12 mouse cellular contexts compared by ENCODE assay signal in the genomic region with DNA sequence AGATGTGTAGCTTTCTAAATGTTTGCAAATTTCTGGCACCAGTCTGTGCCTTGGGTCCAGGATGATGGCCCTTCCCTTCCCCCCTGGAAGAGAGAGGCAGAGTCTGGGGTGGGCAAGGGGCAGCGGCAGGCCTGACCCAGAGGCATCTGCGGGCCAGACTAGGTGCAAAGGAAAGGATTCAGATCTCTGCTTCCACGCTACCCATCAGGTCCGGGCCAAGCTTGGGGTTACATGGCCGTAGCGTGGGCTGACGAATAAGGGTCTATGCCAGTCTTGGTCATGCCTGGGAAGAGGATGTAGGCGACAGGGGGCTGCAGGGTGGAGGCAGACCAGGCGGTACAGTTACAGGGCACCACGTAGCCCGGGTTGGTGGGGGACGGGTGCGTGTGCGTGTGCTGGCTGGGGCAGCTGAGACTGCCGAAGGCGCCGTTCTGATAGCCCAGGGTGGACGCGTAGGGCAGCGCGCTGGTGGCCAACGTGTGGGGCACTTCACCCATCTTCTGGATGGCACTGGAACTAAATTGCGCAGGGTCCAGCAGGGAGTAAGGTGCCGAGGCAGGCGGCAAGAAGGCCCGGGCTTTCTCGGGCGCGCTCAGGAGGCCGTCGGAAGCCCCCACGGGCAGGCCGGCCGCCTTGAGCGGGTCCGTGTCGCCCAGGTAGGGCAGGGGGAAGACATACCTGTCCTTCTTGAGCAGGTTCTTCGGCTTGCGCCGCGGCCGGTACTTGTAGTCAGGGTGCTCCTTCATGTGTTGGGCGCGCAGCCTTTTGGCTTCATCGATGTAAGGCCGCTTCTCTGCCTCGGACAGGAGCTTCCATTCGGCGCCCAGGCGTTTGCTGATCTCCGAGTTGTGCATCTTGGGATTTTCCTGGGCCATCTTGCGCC. TPM values are rescaled to one million over a fixed set of nuclear protein-coding genes. Genes with fewer than 3 reads are reported as not detected.
DNase-seq lines count a peak whose midpoint lies in the region; ATAC-seq and TF ChIP-seq lines count a peak whose summit lies in the region.
"Had no signal": no experiment of that assay in that cellular context is flagged by ENCODE, and none has a peak within 500 bp of the region (broad histone marks: within the 10 kb centered on the region; RNA-seq: fewer than 3 reads in every experiment).

No protein-coding gene starts in this region.

- peak overlapping the region; percentile 23; the same call in 1 of the 2 replicates for H3K4me3 ChIP-seq in kidney, postnatal 0 days (replicated peaks; ENCODE audit: low read depth, low read length)
- peak overlapping the region; percentile 47 for H3K4me3 ChIP-seq in embryonic facial prominence, embryonic 10.5 days
- no peak overlapping the region for H3K4me3 ChIP-seq in intestine, embryonic 14.5 days (ENCODE audit: low read depth, low read length)
- H3K4me3 ChIP-seq in neural tube, embryonic 14.5 days (ENCODE audit: low read depth, low read length) = peak overlapping the region; percentile 10; the same call in 1 of the 2 replicates

- no peaks in the 10 kb centered on the region for H3K4me1 ChIP-seq in kidney, postnatal 0 days (replicated peaks; ENCODE audit: insufficient read depth, low read length)
- H3K4me1 ChIP-seq in embryonic facial prominence, embryonic 10.5 days = peaks cover 55% of the 10 kb centered on the region
- peaks cover 6% of the 10 kb centered on the region; the same call in 1 of the 2 replicates for H3K4me1 ChIP-seq in intestine, embryonic 14.5 days (replicated peaks; ENCODE audit: control insufficient read depth, insufficient read depth, low read length)
- H3K4me1 ChIP-seq in neural tube, embryonic 14.5 days (ENCODE audit: control insufficient read depth, insufficient read depth, low read length) = peaks cover 4% of the 10 kb centered on the region; the same call in 1 of the 2 replicates

- 2% methylated on average over 51 of the region's 52 CpGs for WGBS in kidney, postnatal 0 days
- 1% methylated on average over 52 of the region's 52 CpGs for WGBS in embryonic facial prominence, embryonic 10.5 days
- 2% methylated on average over 52 of the region's 52 CpGs for WGBS in intestine, embryonic 14.5 days
- 1% methylated on average over 52 of the region's 52 CpGs for WGBS in neural tube, embryonic 14.5 days

- DNase-seq in kidney, postnatal 0 days (ENCODE audit: low spot score) = no peak
- DNase-seq in kidney, postnatal 25 days = no peak
- DNase-seq in embryonic facial prominence, embryonic 10.5 days (ENCODE audit: low spot score) = peak; percentile 54
- peak; percentile 55 for DNase-seq in intestine, embryonic 14.5 days (ENCODE audit: low spot score)
- no peak for DNase-seq in layer of hippocampus, postnatal 36 days
- DNase-seq in MN1 (ENCODE audit: low spot score) = no peak
- DNase-seq in adrenal gland, postnatal 36 days = no peak
- DNase-seq: cerebellum, adult 18-20 months had no signal

- TF ChIP-seq CTCF in kidney, postnatal 0 days (IDR thresholded peaks at IDR 0.05; ENCODE audit: low read depth) = no peak

- ATAC-seq in kidney, postnatal 0 days (replicated peaks; ENCODE audit: low FRiP score, low read depth) = no peak
- ATAC-seq in intestine, embryonic 14.5 days (replicated peaks; ENCODE audit: low FRiP score, low TSS enrichment, low read depth) = no peak; the same call in 1 of the 2 replicates
- ATAC-seq in neural tube, embryonic 14.5 days (ENCODE audit: low read depth) = no peak
- ATAC-seq: Patski had no signal

- no peaks in the 10 kb centered on the region for H3K36me3 ChIP-seq in kidney, postnatal 0 days (ENCODE audit: insufficient read depth, low read length)
- H3K36me3 ChIP-seq in embryonic facial prominence, embryonic 10.5 days (replicated peaks) = no peaks in the 10 kb centered on the region
- H3K36me3 ChIP-seq in intestine, embryonic 14.5 days (ENCODE audit: control insufficient read depth, insufficient read depth, low read length) = no peaks in the 10 kb centered on the region
- no peaks in the 10 kb centered on the region for H3K36me3 ChIP-seq in neural tube, embryonic 14.5 days (ENCODE audit: control insufficient read depth, insufficient read depth, low read length)

- H3K27ac ChIP-seq in kidney, postnatal 0 days = no peak overlapping the region
- peak overlapping the region; percentile 19; the same call in 1 of the 2 replicates for H3K27ac ChIP-seq in embryonic facial prominence, embryonic 10.5 days (replicated peaks)
- H3K27ac ChIP-seq in intestine, embryonic 14.5 days (ENCODE audit: low read depth) = no peak overlapping the region
- no peak overlapping the region for H3K27ac ChIP-seq in neural tube, embryonic 14.5 days (ENCODE audit: low read depth, low read length)
- H3K27ac ChIP-seq: macrophage had no signal

- H3K9ac ChIP-seq in kidney, postnatal 0 days (ENCODE audit: low read depth, low read length) = no peak overlapping the region
- H3K9ac ChIP-seq in intestine, embryonic 14.5 days (ENCODE audit: low read length) = no peak overlapping the region
- no peak overlapping the region for H3K9ac ChIP-seq in neural tube, embryonic 14.5 days (replicated peaks; ENCODE audit: low read depth, low read length)

- peaks cover 96% of the 10 kb centered on the region for H3K27me3 ChIP-seq in kidney, postnatal 0 days (ENCODE audit: insufficient read depth, low read length)
- H3K27me3 ChIP-seq in embryonic facial prominence, embryonic 10.5 days (replicated peaks; ENCODE audit: low read depth, poor library complexity, severe bottlenecking) = peaks cover 100% of the 10 kb centered on the region
- H3K27me3 ChIP-seq in intestine, embryonic 14.5 days (replicated peaks; ENCODE audit: control insufficient read depth, insufficient read depth, low read length) = peaks cover 100% of the 10 kb centered on the region
- peaks cover 61% of the 10 kb centered on the region for H3K27me3 ChIP-seq in neural tube, embryonic 14.5 days (ENCODE audit: control insufficient read depth, insufficient read depth, low read length)

- no peak overlapping the region for H3K4me2 ChIP-seq in kidney, postnatal 0 days (ENCODE audit: low read length)
- H3K4me2 ChIP-seq in intestine, embryonic 14.5 days (ENCODE audit: low read length) = no peak overlapping the region
- H3K4me2 ChIP-seq in neural tube, embryonic 14.5 days (ENCODE audit: low read depth, low read length) = no peak overlapping the region

- no peaks in the 10 kb centered on the region for H3K9me3 ChIP-seq in kidney, postnatal 0 days (replicated peaks; ENCODE audit: low read length)
- H3K9me3 ChIP-seq in embryonic facial prominence, embryonic 10.5 days = no peaks in the 10 kb centered on the region
- no peaks in the 10 kb centered on the region for H3K9me3 ChIP-seq in intestine, embryonic 14.5 days (ENCODE audit: control insufficient read depth, low read length)
- H3K9me3 ChIP-seq in neural tube, embryonic 14.5 days (ENCODE audit: control insufficient read depth, low read length) = no peaks in the 10 kb centered on the region

RNA-seq across cellular contexts. Expression of gene Sox14, which starts 1.0 kb away (rescaled TPM):
- polyA plus RNA-seq in kidney, postnatal 0 days (2015; fragmentation: Nextera tagmentation; extraction: Ambion mirVana) = not detected in 2 replicates
- polyA plus RNA-seq in embryonic facial prominence, embryonic 10.5 days (2016; fragmentation: Nextera tagmentation; extraction: Ambion mirVana) = 2.0 and 2.8 TPM in 2 replicates
- not detected in 2 replicates for polyA plus RNA-seq in intestine, embryonic 14.5 days (2014; fragmentation: Nextera tagmentation; extraction: Ambion mirVana)
- polyA plus RNA-seq in neural tube, embryonic 14.5 days (2014; fragmentation: Nextera tagmentation; extraction: Ambion mirVana) = 7.9 and 9.5 TPM in 2 replicates
- total RNA-seq in layer of hippocampus, postnatal 36 days (2021) = not detected
- not detected for total RNA-seq in adrenal gland, postnatal 36 days (2021)
- total RNA-seq: hematopoietic stem cell, adult 5-6 weeks had no signal
- polyA plus RNA-seq: macrophage, Patski had no signal

Comparison
In these comparisons a context has a peak if more than half of its experiments do, and no peak if none do; other contexts are left out.
1. DNase-seq: peak in embryonic facial prominence, embryonic 10.5 days (single experiment) and intestine, embryonic 14.5 days (single experiment); none in kidney, postnatal 0 days (single experiment), kidney, postnatal 25 days (0 of 2), layer of hippocampus, postnatal 36 days (0 of 2), MN1 (single experiment) and adrenal gland, postnatal 36 days (0 of 2).